Comparison of ENCODE assay signal across 8 mouse cellular contexts in genomic region chr9:31925830-31926624, GRCm38 (mm10). TPM values are rescaled to one million over a fixed set of nuclear protein-coding genes. Genes with fewer than 3 reads are reported as not detected.
DNase-seq lines count a peak whose midpoint lies in the region; ATAC-seq and TF ChIP-seq lines count a peak whose summit lies in the region.

No protein-coding gene starts in this region.

- H3K27ac ChIP-seq in forebrain, embryonic 10.5 days = no peak overlapping the region
- 0 out of 2 replicates have a peak overlapping the region, but pooled peaks have one; percentile 41 for H3K27ac ChIP-seq in heart, embryonic 15.5 days
- no peak overlapping the region for H3K27ac ChIP-seq in liver, embryonic 13.5 days
- no peak overlapping the region for H3K27ac ChIP-seq in neural tube, embryonic 12.5 days
- 0 out of 2 replicates have a peak overlapping the region, but pooled peaks have one; percentile 13 for H3K27ac ChIP-seq in stomach, postnatal 0 days (replicated peaks)

- H3K4me1 ChIP-seq in forebrain, embryonic 10.5 days = peaks cover 6% of the 10 kb centered on the region
- H3K4me1 ChIP-seq in heart, embryonic 15.5 days (replicated peaks) = 0 out of 2 replicates have a peak, but pooled peaks cover 3% of the 10 kb centered on the region
- H3K4me1 ChIP-seq in liver, embryonic 13.5 days (replicated peaks) = no peaks in the 10 kb centered on the region
- H3K4me1 ChIP-seq in neural tube, embryonic 12.5 days = no peaks in the 10 kb centered on the region
- no peaks in the 10 kb centered on the region for H3K4me1 ChIP-seq in stomach, postnatal 0 days (replicated peaks; ENCODE audit: control insufficient read depth, insufficient read depth)

- H3K4me3 ChIP-seq in forebrain, embryonic 10.5 days = no peak overlapping the region
- no peak overlapping the region for H3K4me3 ChIP-seq in heart, embryonic 15.5 days
- no peak overlapping the region for H3K4me3 ChIP-seq in liver, embryonic 13.5 days (replicated peaks)
- H3K4me3 ChIP-seq in neural tube, embryonic 12.5 days = no peak overlapping the region
- no peak overlapping the region for H3K4me3 ChIP-seq in stomach, postnatal 0 days (ENCODE audit: low read depth, low read length)

- WGBS in forebrain, embryonic 10.5 days = 22% methylated on average over 22 of the region's 22 CpGs
- 15% methylated on average over 22 of the region's 22 CpGs for WGBS in heart, embryonic 15.5 days
- WGBS in liver, embryonic 13.5 days (ENCODE audit: insufficient replicate concordance) = 17% methylated on average over 22 of the region's 22 CpGs
- 20% methylated on average over 22 of the region's 22 CpGs for WGBS in neural tube, embryonic 12.5 days
- WGBS in stomach, postnatal 0 days = 15% methylated on average over 22 of the region's 22 CpGs

- no peak for TF ChIP-seq EP300 in stomach, postnatal 0 days (optimal IDR thresholded peaks at IDR 0.05)

- no peaks in the 10 kb centered on the region for H3K36me3 ChIP-seq in forebrain, embryonic 10.5 days (replicated peaks)
- H3K36me3 ChIP-seq in heart, embryonic 15.5 days = no peaks in the 10 kb centered on the region
- H3K36me3 ChIP-seq in liver, embryonic 13.5 days = no peaks in the 10 kb centered on the region
- no peaks in the 10 kb centered on the region for H3K36me3 ChIP-seq in neural tube, embryonic 12.5 days
- no peaks in the 10 kb centered on the region for H3K36me3 ChIP-seq in stomach, postnatal 0 days (ENCODE audit: control insufficient read depth, insufficient read depth, low read length)

- H3K27me3 ChIP-seq in forebrain, embryonic 10.5 days (ENCODE audit: poor library complexity, severe bottlenecking) = peaks cover 19% of the 10 kb centered on the region
- H3K27me3 ChIP-seq in heart, embryonic 15.5 days = peaks cover 8% of the 10 kb centered on the region; the same call in 1 of the 2 replicates
- H3K27me3 ChIP-seq in liver, embryonic 13.5 days = no peaks in the 10 kb centered on the region
- 0 out of 2 replicates have a peak, but pooled peaks cover 3% of the 10 kb centered on the region for H3K27me3 ChIP-seq in neural tube, embryonic 12.5 days (replicated peaks)
- no peaks in the 10 kb centered on the region for H3K27me3 ChIP-seq in stomach, postnatal 0 days (ENCODE audit: control insufficient read depth, insufficient read depth, low read length)

- peak; percentile 99 for TF ChIP-seq CTCF in brain, embryonic 14.5 days (IDR thresholded peaks at IDR 0.05; ENCODE audit: borderline replicate concordance, extremely low read depth, insufficient read depth, insufficient read length)
- TF ChIP-seq CTCF in stomach, postnatal 0 days (IDR thresholded peaks at IDR 0.05; ENCODE audit: low read depth) = peak; percentile 100

- no peak overlapping the region for H3K9ac ChIP-seq in heart, embryonic 15.5 days
- no peak overlapping the region for H3K9ac ChIP-seq in liver, embryonic 13.5 days
- H3K9ac ChIP-seq in neural tube, embryonic 12.5 days = no peak overlapping the region
- H3K9ac ChIP-seq in stomach, postnatal 0 days (ENCODE audit: low read length) = no peak overlapping the region

- H3K9me3 ChIP-seq in forebrain, embryonic 10.5 days = no peaks in the 10 kb centered on the region
- no peaks in the 10 kb centered on the region for H3K9me3 ChIP-seq in heart, embryonic 15.5 days (replicated peaks)
- H3K9me3 ChIP-seq in liver, embryonic 13.5 days (replicated peaks) = no peaks in the 10 kb centered on the region
- H3K9me3 ChIP-seq in neural tube, embryonic 12.5 days = no peaks in the 10 kb centered on the region
- H3K9me3 ChIP-seq in stomach, postnatal 0 days (ENCODE audit: control insufficient read depth, low read length) = no peaks in the 10 kb centered on the region

- ATAC-seq in heart, embryonic 15.5 days (replicated peaks; ENCODE audit: insufficient number of reproducible peaks, insufficient read depth, low FRiP score, low read depth) = peak; percentile 58; the same call in 1 of the 2 replicates
- no peak for ATAC-seq in liver, embryonic 13.5 days (ENCODE audit: low read depth)
- peak; percentile 89 for ATAC-seq in neural tube, embryonic 12.5 days (ENCODE audit: low FRiP score, low read depth)
- ATAC-seq in stomach, postnatal 0 days (ENCODE audit: low FRiP score, low TSS enrichment) = peak; percentile 92

- no peak for TF ChIP-seq POLR2A in brain, embryonic 14.5 days (IDR thresholded peaks at IDR 0.05; ENCODE audit: borderline replicate concordance, extremely low read depth, insufficient read depth, insufficient read length, poor library complexity, severe bottlenecking)

- peak; percentile 78 for DNase-seq in CD4-positive helper T cell, adult 2 months (ENCODE audit: low read depth, low spot score)
- peak; percentile 92 for DNase-seq in brain, embryonic 14.5 days (ENCODE audit: low read depth)
- peak; percentile 85 for DNase-seq in forebrain, embryonic 10.5 days (ENCODE audit: extremely low spot score, low spot score)
- DNase-seq in kidney, postnatal 14 days = peak; percentile 91
- DNase-seq in liver, embryonic 13.5 days = peak; percentile 28
- peak; percentile 86 for DNase-seq in stomach, postnatal 0 days (ENCODE audit: low spot score)

- peak overlapping the region; percentile 30 for H3K4me2 ChIP-seq in heart, embryonic 15.5 days
- no peak overlapping the region for H3K4me2 ChIP-seq in liver, embryonic 13.5 days
- H3K4me2 ChIP-seq in neural tube, embryonic 12.5 days (replicated peaks) = no peak overlapping the region; the same call in 1 of the 2 replicates
- H3K4me2 ChIP-seq in stomach, postnatal 0 days (replicated peaks; ENCODE audit: low read depth) = peak overlapping the region; percentile 39; the same call in 1 of the 2 replicates

RNA-seq across cellular contexts. Expression of gene Barx2, which starts 12.8 kb away (rescaled TPM):
- polyA plus RNA-seq in brain, embryonic 14.5 days (2012; rRNA removed) = 0.42 and 0.55 TPM in 2 replicates
- polyA plus RNA-seq in forebrain, embryonic 10.5 days (2016; fragmentation: Nextera tagmentation; extraction: Ambion mirVana) = not detected in 2 replicates
- polyA plus RNA-seq in heart, embryonic 15.5 days (2015; fragmentation: Nextera tagmentation; extraction: Ambion mirVana) = not detected in 2 replicates
- polyA plus RNA-seq in liver, embryonic 13.5 days (2015; fragmentation: Nextera tagmentation; extraction: Ambion mirVana) = not detected in 2 replicates
- polyA plus RNA-seq in neural tube, embryonic 12.5 days (2016; fragmentation: Nextera tagmentation; extraction: Ambion mirVana) = 0.09 and 0.33 TPM in 2 replicates
- polyA plus RNA-seq in stomach, postnatal 0 days (2015; fragmentation: Nextera tagmentation; extraction: Ambion mirVana) = 4.1 and 4.6 TPM in 2 replicates

Comparison
In these comparisons a context has a peak if more than half of its experiments do, and no peak if none do; other contexts are left out.
1. DNase-seq: peak in every context shown above with its lines; median percentile 92 in brain, embryonic 14.5 days; 91 in kidney, postnatal 14 days; 86 in stomach, postnatal 0 days; 85 in forebrain, embryonic 10.5 days; 78 in CD4-positive helper T cell, adult 2 months; 28 in liver, embryonic 13.5 days.
2. H3K27ac ChIP-seq: peak in heart, embryonic 15.5 days (single experiment) and stomach, postnatal 0 days (single experiment); none in forebrain, embryonic 10.5 days (single experiment), liver, embryonic 13.5 days (single experiment) and neural tube, embryonic 12.5 days (single experiment).
3. H3K4me2 ChIP-seq: peak in heart, embryonic 15.5 days (single experiment) and stomach, postnatal 0 days (single experiment); none in liver, embryonic 13.5 days (single experiment) and neural tube, embryonic 12.5 days (single experiment).